Mouse (Mus musculus) adrenal gland, postnatal 25 days (tissue): ENCODE measurements around the gene Nhlrc2. TPM values are rescaled to one million over a fixed set of nuclear protein-coding genes. Genes with fewer than 3 reads are reported as not detected.
A peak's percentile ranks its signal among the peaks of the same experiment; 100 is the strongest.
"Not testable (repeated sequence)": the region's sequence is repeated elsewhere in the genome, so short reads cannot be mapped to it uniquely, and the experiment has no call there.

ENCODE experiments used
- DNase-seq: peaks from one replicate; pipeline ENCODE4 v3.0.0; 2021; ENCODE audit warnings: mixed read lengths
- long read RNA-seq: library from polyadenylated mRNA; stranded (forward); transcript quantifications from one replicate; pipeline ENCODE4 v2.0.0, GENCODE M21; 2021
- total RNA-seq: library from RNA; stranded (reverse); gene quantifications from 2 replicates; pipeline ENCODE4 v1.2.3, GENCODE M21; 2021

Nhlrc2 gene
- 21.1 and 21.7 TPM in 2 replicates for total RNA-seq
- long read RNA-seq, full-length matches to known transcripts = 10 of 21 reads
- long read RNA-seq, partial matches to known transcripts = 8 of 21 reads
- long read RNA-seq, other reads (novel, unspliced or antisense) = 3 of 21 reads

- peak; percentile 87 for DNase-seq
Measured at GRCm38 (mm10) chr19:56548230-56549032, at the start of gene Nhlrc2. Gene Nhlrc2 (plus strand): TSS chr19:56548261.

DNA sequence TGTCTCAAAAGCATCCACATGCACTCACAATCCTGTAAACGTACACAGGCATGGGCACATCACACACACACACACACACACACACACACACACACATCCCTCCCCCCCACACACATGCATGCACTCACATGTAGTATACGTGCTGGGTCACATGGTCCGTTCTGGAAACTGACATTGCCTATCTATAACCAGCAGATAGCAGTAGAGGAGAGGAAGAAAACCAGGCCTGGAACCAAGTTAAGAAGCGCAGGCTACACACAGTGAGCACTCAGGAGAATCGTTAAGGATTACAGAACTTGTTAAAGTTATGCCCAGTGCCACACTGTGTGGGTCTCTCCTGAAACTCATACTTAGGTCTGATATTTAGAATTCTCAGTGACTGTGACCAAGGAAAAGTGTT is 45.0 kb upstream of the Nhlrc2 start:
- not testable (repeated sequence) for DNase-seq

- DNase-seq = not testable (repeated sequence)
Measured at GRCm38 (mm10) chr19:56503525-56503924, 44.5 kb upstream of the Nhlrc2 start.

GRCm38 (mm10) chr19:56511207-56511606 is 36.9 kb upstream of the Nhlrc2 start:
- not testable (repeated sequence) for DNase-seq

DNA sequence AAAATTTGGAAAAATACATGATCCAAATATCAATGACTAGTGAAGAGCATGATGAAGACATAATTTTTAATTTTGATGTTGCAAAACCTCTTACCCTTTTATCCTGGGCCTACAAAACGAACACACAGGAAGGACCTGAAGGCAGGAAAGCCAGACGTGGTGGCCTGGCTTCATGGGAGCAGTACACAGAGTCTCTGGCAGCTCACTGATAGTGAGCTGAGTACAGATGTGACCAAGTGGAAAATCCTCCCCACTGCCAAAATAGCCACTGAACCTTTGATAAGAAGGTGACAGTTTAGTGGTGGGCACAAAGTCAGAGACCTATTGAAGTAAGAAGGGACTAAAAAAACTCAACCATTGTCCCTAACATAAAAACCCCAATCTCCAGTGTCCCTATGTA is 34.5 kb upstream of the Nhlrc2 start:
- not testable (repeated sequence) for DNase-seq

DNA sequence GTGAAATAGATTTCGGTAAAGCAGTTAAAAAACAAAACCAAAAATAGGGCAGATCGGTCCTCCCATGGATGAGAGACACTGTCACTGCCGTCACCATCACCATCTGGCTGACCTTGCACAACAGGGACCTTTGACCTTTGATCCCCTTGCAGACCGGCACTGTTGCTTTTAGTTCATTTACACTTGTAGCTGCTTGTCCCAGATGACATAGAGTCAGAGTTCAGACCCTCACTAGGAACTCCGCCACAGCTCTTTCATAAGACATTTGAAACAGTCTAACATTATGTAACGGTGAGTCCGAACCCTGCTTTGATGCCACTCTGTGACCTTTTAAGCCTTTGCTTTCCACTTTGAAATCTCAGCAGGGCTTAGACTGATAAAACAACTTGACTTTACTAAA is 28.7 kb upstream of the Nhlrc2 start:
- DNase-seq = not testable (repeated sequence)

DNA sequence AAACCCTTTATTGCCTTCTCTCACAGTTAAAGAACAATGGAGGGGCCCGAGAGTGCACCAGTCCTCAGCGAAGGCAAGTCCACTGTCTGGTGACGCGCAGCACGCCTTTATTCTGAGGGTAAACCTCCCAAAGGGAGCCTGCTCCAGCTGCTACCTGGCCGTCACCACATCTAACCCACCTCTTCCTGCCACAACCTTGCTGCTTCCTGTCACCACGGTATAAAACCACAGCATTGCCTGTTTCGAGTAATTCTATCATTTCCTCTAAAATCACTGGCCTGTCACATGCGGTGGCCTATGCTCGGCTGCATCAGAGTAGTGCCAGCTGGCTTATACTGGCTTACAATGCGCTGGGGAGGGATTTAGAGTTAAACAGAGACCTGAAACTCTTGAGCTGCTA is 17.5 kb upstream of the Nhlrc2 start:
- DNase-seq = not testable (repeated sequence)

DNA sequence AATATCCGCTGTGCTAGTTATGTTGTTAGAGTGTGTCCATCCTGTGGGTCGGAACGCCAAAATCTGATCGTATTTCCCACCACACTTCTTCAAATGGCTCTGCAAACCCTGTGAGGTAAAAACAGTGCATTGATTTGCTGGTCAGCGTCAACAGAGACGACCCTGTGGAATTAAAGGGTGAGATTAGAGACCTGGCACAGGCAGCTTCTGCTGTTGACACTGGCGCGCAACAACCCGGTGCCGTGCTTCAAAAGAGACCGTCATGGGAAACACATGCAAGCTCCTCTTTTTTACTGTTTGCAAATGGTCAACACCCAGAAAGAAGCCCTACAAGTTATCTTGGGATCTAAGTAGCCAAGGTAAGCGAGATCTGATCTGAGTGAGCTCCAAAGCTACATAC is 16.8 kb upstream of the Nhlrc2 start:
- no peak for DNase-seq

- DNase-seq = no peak
Measured at GRCm38 (mm10) chr19:56533291-56534071, 14.6 kb upstream of the Nhlrc2 start.

DNA sequence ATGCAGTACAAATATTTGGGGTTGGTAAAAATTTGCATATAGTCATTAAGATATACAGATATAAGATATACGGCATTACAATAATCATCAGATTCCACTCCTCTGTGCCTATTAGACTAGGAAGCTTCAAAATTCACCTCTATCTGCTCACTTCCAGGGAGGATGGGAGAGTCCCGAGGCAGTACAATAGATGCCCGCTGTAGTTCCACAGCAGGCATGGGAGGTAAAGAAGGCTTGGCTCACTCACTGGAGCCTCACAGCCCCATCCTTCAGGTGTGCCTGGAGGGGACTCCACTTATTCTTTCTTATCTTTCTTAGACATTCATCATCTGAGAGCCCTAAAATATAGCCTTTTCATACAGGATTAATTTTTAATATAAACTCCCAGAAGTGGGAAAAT is 13.7 kb upstream of the Nhlrc2 start:
- DNase-seq = no peak

- DNase-seq = no peak
Measured at GRCm38 (mm10) chr19:56535064-56535463, 13.0 kb upstream of the Nhlrc2 start.

DNA sequence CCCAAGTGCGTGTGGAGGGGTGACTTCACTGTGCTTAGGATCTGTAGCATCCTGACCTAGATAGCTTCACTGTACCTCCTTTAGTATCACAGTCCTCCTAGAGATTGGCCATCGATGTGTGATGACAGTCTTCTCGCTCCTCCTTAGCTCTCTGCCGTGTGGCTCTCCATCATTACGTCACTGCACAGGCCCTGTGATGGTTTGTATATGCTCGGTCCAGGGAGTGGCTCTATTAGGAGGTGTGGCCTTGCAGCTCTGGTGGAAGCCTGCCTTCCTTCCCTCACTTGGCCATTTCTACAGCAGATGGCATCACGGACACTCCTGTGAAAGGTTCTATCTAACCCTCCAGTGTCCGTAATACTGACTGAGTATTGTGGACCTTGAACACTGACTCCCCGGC is 12.3 kb upstream of the Nhlrc2 start:
- no peak for DNase-seq

DNA sequence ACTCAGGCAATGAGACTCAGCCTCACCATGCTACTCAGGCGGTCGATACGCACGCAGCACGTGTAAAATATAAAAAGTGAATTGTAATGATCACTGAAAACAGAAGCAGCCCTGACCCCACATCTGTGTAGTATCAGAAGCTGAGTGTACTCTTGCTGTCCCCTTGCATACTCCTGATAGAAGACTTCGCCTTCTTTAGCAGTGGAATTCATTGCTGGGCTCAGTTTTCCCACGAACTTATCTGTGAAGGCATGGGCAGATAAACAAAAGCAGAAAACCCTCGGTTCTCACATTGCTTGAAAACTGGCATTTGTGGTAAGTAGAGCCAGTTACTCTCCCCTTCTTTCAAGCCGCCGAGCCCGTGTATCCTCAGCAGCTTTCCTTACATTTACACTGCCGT is 4.7 kb upstream of the Nhlrc2 start:
- DNase-seq = no peak

GRCm38 (mm10) chr19:56544681-56545388 is 3.2 kb upstream of the Nhlrc2 start:
- DNase-seq = no peak

GRCm38 (mm10) chr19:56546031-56546430 is 2.0 kb upstream of the Nhlrc2 start:
- no peak for DNase-seq

- DNase-seq = peak; percentile 75
Measured at GRCm38 (mm10) chr19:56547456-56548229, 418 bp upstream of the Nhlrc2 start, which contains the start of gene Dclre1a. Gene Dclre1a (minus strand): TSS chr19:56548222.

DNA sequence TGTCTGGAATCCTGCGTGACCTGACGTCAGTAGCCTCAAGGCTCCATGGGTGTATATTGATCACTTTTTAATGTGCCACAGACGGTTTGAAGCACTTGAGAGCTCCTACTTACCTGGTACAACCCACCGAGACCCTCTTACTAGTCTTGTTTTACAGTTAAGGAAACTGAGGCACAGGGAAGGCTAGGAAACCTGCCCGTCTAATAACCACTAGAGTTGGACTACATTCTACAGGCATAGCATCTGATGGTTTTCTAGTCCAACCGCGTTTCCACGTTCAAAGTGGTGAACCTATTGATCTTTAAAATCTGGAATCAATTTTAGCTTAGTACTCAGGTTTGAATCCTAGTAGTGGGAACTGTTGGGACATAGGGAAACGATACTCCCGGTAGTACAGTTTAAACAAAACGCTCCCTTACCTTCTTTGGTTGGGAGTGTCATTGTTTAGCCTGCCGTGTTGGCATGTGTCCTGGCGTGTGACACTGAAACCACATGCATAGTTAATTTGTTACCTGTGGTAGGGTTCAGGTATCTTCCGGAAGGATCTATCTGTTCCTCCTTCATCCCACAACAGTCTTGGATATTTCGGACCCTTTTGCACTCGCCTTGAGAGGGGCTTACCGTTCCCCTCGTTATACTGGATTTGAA is 1.1 kb downstream of the Nhlrc2 start:
- no peak for DNase-seq

GRCm38 (mm10) chr19:56553177-56553576 is 5.1 kb downstream of the Nhlrc2 start:
- no peak for DNase-seq

DNA sequence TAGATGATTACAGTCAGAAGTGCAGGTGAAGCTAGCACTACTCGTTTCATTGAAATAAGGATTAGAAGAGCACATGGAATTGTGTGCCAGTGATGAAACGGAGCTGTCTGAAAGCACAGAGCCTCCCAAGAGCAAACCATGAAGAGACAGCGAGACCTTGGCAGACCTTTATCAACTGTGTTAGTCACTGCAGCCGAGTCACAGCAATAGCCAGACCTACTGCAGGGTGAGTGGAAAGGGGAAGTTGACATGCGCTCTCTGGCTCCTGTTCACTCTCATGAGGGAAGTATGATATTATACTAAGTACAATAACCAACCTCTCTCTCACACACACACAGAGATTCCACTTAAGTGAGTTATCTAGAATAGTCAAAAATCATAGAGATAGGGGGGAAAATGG is 7.9 kb downstream of the Nhlrc2 start:
- peak; percentile 42 for DNase-seq

DNA sequence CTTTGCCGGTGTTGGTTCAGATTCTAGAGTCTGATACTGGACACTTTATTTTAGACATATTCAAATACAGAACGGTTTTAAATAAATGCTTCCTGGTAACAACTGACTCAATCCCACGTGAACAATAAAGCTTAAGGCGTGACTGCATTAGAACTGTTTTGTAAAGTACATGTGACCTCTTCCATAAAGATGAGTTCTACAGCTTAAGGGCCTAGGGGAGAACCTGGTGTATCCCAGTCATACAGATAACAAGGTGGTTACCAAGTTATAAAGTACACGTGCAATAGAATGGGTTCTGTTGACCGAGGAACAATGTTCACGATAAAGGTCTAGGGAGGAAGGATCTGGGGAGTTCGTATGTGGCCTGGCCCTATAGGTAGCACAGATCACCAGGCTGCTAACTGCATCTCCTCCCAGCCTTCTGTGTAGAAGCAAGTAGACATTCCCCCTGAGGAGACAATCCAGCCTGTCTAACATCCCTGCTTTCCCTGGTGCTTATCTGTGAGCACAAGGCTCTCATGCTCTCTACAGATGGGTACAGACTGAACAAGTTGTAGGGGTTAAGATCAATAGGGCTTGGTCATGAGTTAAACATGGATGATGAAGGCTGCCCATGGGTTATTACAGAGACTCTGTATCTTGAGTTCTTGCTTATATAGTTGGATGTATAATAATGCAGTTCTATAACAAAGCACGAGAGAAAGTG is 14.5 kb downstream of the Nhlrc2 start:
- DNase-seq = no peak
